Mouse (Mus musculus): Measurements from ENCODE around the gene Gfi1. TPM values are rescaled to one million over a fixed set of nuclear protein-coding genes. Genes with fewer than 3 reads are reported as not detected.
A peak's percentile ranks its signal among the peaks of the same experiment; 100 is the strongest.

The Gfi1 gene
- total RNA-seq, 2 experiments from 2014 or later = not detected

GRCm38 (mm10) chr5:107695019-107695418 lies 30.8 kb downstream of the Gfi1 start:
- intact Hi-C loops (cut with DNase I) = no loop called here

DNA sequence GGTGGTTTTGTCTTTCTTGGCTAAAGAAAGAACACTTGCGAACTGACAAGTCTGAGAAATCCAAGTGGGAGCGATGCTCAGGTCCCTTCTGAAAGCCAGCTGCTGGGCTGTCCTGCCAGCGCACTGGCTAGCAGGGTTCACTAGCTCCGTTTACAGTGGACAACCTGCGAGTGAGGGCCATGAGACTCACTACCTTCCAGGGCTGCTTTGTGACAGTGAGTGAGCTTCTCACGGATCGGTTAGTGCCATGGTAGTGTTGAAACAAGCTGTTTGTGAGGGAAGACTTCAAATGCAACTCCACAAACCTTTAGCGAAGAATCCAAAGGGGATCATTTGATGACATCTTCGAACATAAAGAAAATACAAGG lies 37.4 kb downstream of the Gfi1 start:
- intact Hi-C loops (cut with DNase I) = no loop called here
- no peak for DNase-seq (ENCODE audit: extremely low spot score in 1 of 2, low spot score in 2 of 2)

More at GRCm38 (mm10) chr5:107695019-107695418, 30.8 kb downstream of the Gfi1 start:
- DNase-seq (ENCODE audit: extremely low spot score in 1 of 2, low spot score in 2 of 2) = no peak

GRCm38 (mm10) chr5:107687592-107688498 lies 38.0 kb downstream of the Gfi1 start:
- intact Hi-C loops (cut with DNase I) = no loop called here
- peak; percentile 44 to 81 for DNase-seq (ENCODE audit: extremely low spot score in 1 of 2, low spot score in 2 of 2)

- intact Hi-C loops (cut with DNase I) = no loop called here
- no peak for DNase-seq (ENCODE audit: extremely low spot score in 1 of 2, low spot score in 2 of 2)
Observed at GRCm38 (mm10) chr5:107687161-107687560, 38.7 kb downstream of the Gfi1 start.

DNA sequence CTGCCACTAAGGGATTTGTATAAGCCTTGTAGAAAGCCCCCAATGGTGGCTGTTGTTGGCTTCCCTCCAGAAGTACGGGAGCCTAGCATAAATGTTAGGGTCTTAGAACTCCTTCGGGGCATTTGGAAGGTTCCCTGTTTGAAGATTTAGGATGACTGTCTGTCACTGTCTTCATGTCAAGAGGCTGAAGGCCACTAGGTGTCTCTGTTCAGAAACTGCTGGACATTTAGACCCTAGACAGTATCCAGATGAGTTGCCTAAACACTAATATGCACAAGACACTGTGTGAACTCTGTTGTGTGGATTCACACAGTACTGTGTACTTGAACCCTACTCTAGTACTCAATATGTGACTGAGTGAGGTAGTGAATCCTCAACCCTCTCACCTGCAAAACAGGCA lies 41.5 kb downstream of the Gfi1 start:
- intact Hi-C loops (cut with DNase I) = no loop called here

DNA sequence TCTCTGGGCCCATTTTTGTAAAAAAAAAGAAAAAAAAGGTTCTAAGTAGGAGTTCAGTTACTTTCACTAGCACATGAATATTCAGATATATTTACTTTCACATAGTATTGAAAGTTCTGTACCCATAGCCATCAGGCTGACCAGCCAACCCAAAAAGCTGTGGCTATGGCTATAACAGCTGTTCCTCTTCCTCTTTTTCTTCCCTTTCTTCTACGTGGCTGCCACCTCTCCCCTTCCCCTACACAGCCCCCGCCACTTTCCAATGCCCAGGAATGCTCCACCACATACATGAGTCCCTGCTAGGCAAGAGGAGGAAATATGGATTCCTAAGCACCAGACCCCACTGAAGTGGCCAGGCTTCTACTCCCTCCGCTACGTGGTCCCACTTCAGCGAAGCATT lies 44.5 kb downstream of the Gfi1 start:
- no peak for DNase-seq (ENCODE audit: extremely low spot score in 1 of 2, low spot score in 2 of 2)
- intact Hi-C loops (cut with DNase I) = no loop called here

More for the DNA sequence above, 41.5 kb downstream of the Gfi1 start:
- no peak for DNase-seq (ENCODE audit: extremely low spot score in 1 of 2, low spot score in 2 of 2)

DNA sequence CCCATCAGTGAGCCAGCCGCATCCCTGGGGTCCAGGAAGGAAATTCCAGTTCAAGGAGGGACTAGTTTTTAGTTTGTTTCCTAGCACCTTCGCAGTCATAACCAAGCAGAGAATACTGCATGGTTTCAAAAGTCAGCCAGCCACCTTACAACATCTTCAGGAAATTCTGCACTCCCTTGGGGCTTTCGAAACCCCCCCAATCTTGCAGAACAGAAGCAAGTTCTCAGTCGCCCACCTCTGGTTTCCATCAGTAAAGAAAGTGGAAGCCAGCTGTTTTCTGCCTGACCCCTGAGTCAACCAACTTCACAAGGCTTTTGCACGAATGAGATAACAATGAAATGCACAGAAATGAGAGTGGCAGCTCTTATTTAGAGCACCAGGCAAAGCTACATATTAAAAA lies 47.4 kb downstream of the Gfi1 start:
- intact Hi-C loops (cut with DNase I) = no loop called here
- no peak for DNase-seq (ENCODE audit: extremely low spot score in 1 of 2, low spot score in 2 of 2)

Other genes starting within 250 kb of the Gfi1 start
- under 1 TPM; 0.19 to 0.20 TPM for gene Gm42669, start 218.4 kb downstream of the Gfi1 start, total RNA-seq (2021)
- 1 to 10 TPM; 1.0 to 1.2 TPM for gene 1700028K03Rik, start 191.3 kb downstream of the Gfi1 start, total RNA-seq (2021)
- gene Rpap2, start 128.7 kb downstream of the Gfi1 start, total RNA-seq (2021) = 10 to 100 TPM; 18.9 to 21.8 TPM
- gene Glmn, start 128.1 kb downstream of the Gfi1 start, total RNA-seq (2021) = 10 to 100 TPM; 20.2 to 22.3 TPM
- not detected for gene Ube2d2b, start 104.1 kb upstream of the Gfi1 start, total RNA-seq (2021)
- gene Evi5, start 149.1 kb upstream of the Gfi1 start, total RNA-seq (2021) = 10 to 100 TPM; 67.0 to 72.2 TPM
- 100 to 1,000 TPM; 109 to 116 TPM for gene Rpl5, start 174.5 kb upstream of the Gfi1 start, total RNA-seq (2021)